Mouse (Mus musculus) erythroblast, embryonic 14.5 days (primary cell): Measurements from ENCODE around the gene Twf2. TPM values are rescaled to one million over a fixed set of nuclear protein-coding genes. Genes with fewer than 3 reads are reported as not detected.
"Not testable (repeated sequence)": the region's sequence is repeated elsewhere in the genome, so short reads cannot be mapped to it uniquely, and the experiment has no call there.

Experiments used
- H3K27me3 ChIP-seq: 2 replicates; pipeline ENCODE4 v1.6.1; 2012; ENCODE audit warnings: inconsistent platforms; ENCODE audit not compliant: control insufficient read depth
- H3K36me3 ChIP-seq: 2 replicates; pipeline ENCODE4 v1.6.1; 2012; ENCODE audit warnings: mild to moderate bottlenecking, inconsistent platforms; ENCODE audit not compliant: control insufficient read depth
- H3K4me1 ChIP-seq: 2 replicates; pipeline ENCODE4 v1.6.1; 2012; ENCODE audit warnings: inconsistent platforms; ENCODE audit not compliant: control insufficient read depth
- H3K4me3 ChIP-seq: replicated peaks from 2 replicates; pipeline ENCODE3; 2012; ENCODE audit warnings: moderate library complexity, mild to moderate bottlenecking, inconsistent platforms
- H3K9me3 ChIP-seq: 2 replicates; pipeline ENCODE4 v1.6.1; 2012; ENCODE audit warnings: low read length, inconsistent platforms, mixed read lengths; ENCODE audit not compliant: control insufficient read depth
- GATA1 ChIP-seq: IDR thresholded peaks from 2 replicates; pipeline ENCODE4 v1.6.1; 2012; ENCODE audit warnings: low read length, inconsistent platforms, mixed read lengths
- TAL1 ChIP-seq: IDR thresholded peaks from 3 replicates; pipeline ENCODE4 v1.6.1; 2012; ENCODE audit warnings: low read length, inconsistent platforms, mixed read lengths
- polyA plus RNA-seq: library from polyadenylated mRNA; stranded (reverse); fragments of >175 nt; gene quantifications from 2 replicates; pipeline ENCODE4 v1.2.3, GENCODE M21; 2012

Twf2 gene
- polyA plus RNA-seq, 1 experiment: 0.48 TPM

DNA sequence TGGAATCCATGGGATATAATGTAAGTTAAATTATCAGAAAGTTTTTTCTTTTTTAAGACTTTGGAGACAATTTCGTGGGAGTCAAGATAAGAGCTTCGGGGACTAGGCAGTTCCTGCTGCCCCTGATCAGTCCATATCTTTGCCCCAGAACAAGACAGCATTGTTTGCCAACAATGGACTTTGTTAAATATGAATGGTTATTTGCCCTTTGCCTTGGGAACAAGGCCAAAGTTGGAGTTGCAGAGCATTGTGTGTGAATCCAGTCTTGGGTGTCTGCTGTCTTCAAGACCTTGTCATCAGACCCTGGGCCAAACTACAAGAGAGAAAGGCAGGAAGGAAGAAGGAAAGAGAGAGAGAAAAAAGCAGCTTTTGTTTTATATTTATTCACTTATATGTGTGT lies 36.2 kb upstream of the Twf2 start:
- Histone ChIP-seq H3K4me3 (no peak overlapping the region), H3K9me3 (no peaks in the 10 kb centered on the region), H3K36me3 (no peaks in the 10 kb centered on the region), H3K4me1 (peaks cover 18% of the 10 kb centered on the region), H3K27me3 (peaks cover 4% of the 10 kb centered on the region)
- TF ChIP-seq TAL1: no peak
- TF ChIP-seq GATA1: no peak

DNA sequence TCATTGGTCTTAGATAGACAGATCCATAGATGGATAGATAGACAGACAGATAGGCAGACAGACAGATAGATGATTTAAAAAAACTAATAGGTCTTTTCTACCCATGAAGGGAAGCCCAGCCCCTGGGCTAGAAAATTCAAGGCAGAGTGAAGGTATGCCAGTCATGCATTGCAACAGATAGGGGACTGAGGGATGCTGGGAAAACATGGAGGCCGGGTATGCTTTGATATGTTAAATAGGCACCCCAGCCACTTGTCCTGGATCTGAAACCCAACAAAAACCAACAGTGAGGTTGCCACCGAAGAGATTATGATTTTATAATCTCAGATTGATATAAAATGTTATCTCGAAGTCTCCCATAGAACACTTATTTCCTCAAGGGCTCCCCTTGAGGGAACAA lies 35.7 kb upstream of the Twf2 start:
- Histone ChIP-seq H3K9me3 (no peaks in the 10 kb centered on the region), H3K36me3 (no peaks in the 10 kb centered on the region), H3K27me3 (peaks cover 4% of the 10 kb centered on the region), H3K4me3 (no peak overlapping the region), H3K4me1 (peaks cover 19% of the 10 kb centered on the region)
- no peak for TF ChIP-seq GATA1
- no peak for TF ChIP-seq TAL1

DNA sequence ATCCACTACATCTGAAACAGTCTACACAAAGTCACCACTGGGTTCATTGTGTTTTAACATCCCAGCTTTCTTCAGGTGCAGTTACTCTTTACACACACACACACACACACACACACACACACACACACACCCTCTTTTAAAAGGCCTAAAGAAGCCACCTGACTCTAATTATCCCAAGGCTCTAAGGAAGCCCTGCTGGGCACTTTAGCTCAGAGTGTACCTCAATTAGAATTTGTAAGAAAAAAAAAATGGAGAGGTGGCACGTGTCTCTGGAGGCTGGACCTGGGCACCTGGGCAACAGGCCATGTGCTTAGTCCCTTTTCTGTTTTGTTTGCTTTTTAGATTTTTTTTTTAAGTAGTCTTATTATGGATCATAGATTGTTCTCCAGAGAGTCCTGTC lies 35.2 kb upstream of the Twf2 start:
- Histone ChIP-seq H3K4me1 (peaks cover 21% of the 10 kb centered on the region), H3K9me3 (no peaks in the 10 kb centered on the region)

DNA sequence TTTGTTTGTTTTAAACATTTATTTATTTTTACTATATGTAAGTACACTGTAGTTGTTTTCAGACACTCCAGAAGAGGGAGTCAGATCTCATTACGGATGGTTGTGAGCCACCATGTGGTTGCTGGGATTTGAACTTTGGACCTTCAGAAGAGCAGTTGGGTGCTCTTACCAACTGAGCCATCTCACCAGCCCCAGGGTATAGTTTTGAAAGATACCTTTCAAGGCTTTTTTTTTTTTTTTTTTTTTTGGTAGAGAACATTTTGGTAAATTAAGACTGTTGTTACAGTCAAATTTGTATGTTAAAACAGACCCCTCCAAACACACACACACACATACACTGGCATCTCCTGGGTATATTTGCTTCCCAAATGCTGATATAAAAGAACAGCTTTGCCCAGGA lies 33.9 kb upstream of the Twf2 start:
- H3K27me3 ChIP-seq, H3K9me3 ChIP-seq, H3K4me3 ChIP-seq, H3K36me3 ChIP-seq: not testable (repeated sequence)
- peaks cover 32% of the 10 kb centered on the region for H3K4me1 ChIP-seq

More for the DNA sequence above, 35.2 kb upstream of the Twf2 start:
- Histone ChIP-seq H3K27me3 (peaks cover 4% of the 10 kb centered on the region), H3K4me3 (no peak overlapping the region), H3K36me3 (no peaks in the 10 kb centered on the region)
- TF ChIP-seq GATA1: no peak
- no peak for TF ChIP-seq TAL1

DNA sequence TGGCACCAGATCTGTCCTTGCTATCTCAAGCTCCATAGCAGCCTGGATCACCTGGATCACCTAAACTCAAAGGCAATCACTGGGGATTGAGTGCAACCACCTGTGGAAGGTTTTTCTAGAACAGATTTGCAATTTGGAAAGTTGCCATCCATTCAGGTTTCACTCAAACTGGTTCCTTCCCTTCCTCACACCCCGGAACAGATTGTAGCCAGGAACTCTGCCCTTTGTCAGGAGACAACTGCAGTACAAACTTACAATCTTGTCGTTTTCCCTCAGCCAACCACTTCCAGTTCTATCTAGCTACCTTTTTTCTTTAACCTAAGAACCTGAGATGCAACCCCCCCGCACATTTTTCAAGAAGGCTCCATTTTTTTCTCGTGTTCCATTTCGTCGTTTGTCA lies 33.0 kb upstream of the Twf2 start:
- no peak overlapping the region for H3K4me3 ChIP-seq
- peaks cover 38% of the 10 kb centered on the region for H3K4me1 ChIP-seq
- TF ChIP-seq TAL1: no peak
- no peak for TF ChIP-seq GATA1
- H3K36me3 ChIP-seq: peaks cover 15% of the 10 kb centered on the region
- no peaks in the 10 kb centered on the region; the same call in 1 of the 2 replicates for H3K27me3 ChIP-seq
- no peaks in the 10 kb centered on the region for H3K9me3 ChIP-seq

DNA sequence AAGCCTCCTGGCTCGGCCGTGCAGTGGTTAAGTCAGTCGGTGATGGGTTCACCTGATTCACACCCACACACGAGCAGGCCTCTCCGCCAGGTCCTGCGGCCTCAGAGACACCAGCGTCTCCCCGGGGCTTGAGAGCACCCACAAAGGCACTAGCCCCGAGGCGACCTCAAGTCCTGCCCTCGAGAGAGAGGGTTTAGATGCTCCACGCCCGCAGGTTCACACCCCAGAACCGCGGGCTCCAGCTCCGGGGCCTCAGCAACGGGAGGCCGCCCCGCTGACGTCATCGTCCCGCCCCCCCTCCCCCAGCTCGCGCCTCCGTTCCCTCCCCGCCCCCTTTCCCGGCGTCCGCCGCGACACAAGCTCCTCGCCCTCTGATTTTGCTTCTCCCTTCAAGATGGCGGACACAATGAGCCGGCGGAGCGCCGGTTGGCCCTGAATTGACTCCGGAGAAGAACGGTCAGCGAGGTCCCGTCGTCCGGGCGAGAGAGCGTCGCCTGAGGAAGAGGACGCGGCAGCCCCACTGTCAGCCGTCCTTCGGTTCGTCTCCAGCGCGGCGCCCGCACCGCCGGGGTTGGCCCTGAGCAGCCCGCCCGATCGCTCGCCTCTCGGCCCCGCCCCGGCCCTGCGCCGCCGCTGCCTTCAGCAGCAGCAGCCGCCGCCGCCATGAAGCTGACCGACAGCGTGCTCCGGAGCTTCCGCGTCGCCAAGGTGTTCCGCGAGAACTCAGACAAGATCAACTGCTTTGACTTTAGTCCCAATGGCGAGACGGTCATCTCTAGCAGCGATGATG lies 32.2 kb upstream of the Twf2 start, which contains the start of gene Wdr82:
Gene Wdr82 (plus strand): TSS at position 373 of the 790 bp plus-strand sequence.
- Histone ChIP-seq H3K9me3 (no peaks in the 10 kb centered on the region), H3K36me3 (peaks cover 19% of the 10 kb centered on the region), H3K27me3 (no peaks in the 10 kb centered on the region), H3K4me1 (peaks cover 42% of the 10 kb centered on the region), H3K4me3 (peak within 1 kb of the TSS; percentile 95)
- no peak for TF ChIP-seq TAL1
- no peak for TF ChIP-seq GATA1

DNA sequence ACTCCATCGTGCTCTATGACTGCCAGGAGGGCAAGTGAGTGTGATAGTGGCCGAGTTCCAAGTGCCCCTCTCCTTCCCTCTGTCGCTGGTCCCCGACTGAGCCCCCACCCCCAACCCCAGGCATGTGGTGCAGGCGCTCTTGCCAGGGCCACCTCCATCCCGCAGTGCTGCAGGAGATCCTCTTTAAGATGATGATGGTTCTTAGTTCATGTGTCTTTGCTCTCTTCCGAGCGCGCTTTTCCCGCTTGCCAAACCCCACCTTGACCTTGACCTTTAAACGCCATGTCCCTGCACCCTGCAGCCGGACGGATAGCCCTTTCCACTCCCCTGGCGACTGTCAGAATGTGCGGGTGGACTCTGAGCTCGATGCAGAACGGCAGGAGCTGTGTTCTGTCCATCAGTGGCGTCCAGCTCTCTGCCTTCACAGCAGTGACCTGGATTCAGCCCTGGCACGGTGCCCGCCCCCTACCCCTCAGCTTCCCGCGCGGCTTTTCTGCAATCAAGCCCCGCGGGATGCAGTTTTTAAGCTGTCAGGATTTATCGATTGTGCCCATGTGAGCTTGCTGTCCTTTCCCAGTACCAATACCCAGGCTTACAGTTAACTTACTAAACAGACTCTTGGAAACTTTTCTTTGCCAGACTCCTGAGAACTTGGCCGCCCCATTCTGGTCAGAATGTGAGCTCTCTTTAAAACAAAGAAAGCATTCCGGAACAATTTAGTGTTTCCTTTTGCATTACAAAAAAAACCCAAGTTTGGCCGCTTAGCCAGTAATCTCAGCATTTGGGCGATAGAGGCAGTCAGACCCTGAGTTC lies 31.4 kb upstream of the Twf2 start:
- Histone ChIP-seq H3K4me3 (peak overlapping the region; percentile 95), H3K9me3 (no peaks in the 10 kb centered on the region), H3K4me1 (peaks cover 43% of the 10 kb centered on the region), H3K36me3 (peaks cover 27% of the 10 kb centered on the region), H3K27me3 (no peaks in the 10 kb centered on the region)
- TF ChIP-seq TAL1 (no peak), GATA1 (no peak)

DNA sequence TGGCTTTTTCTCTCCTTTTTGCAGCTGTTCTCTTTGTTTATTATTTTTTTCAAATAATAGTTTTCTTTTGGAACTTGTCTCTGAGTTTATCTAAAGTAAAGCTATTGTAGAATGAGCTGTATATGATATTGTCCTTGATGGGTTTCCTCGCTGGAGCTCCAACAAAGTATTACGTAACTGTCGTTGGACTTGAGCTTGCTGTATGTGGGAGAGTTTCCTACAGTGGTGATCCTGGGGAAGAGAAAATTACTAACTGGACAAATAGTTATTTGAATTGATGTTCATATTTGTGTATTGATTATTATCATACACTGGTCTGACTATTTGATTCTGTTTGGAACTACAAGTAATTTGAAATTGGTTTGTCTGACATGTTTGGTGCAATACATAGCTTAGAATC lies 30.4 kb upstream of the Twf2 start:
- Histone ChIP-seq H3K4me3 (peak overlapping the region; percentile 95), H3K4me1 (peaks cover 43% of the 10 kb centered on the region), H3K36me3 (peaks cover 37% of the 10 kb centered on the region), H3K27me3 (no peaks in the 10 kb centered on the region), H3K9me3 (no peaks in the 10 kb centered on the region)
- TF ChIP-seq GATA1 (no peak), TAL1 (no peak)

DNA sequence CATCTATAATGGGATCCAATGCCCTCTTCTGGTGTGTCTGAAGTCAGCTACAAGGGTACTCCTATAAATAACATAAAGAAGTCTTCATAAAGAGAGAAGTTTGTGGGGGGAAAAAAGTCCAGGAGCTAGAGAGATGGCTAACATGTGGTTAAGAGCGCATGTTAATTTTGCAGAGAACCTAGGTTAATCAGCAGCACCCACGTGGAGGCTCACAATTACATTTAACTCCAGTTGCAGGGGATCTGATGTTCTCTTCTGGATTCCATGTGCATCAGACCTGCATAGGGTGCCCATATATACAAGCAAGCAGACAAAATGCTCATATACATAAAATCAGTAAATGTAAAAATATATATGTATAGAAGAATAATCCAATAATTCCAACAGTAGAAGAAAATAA lies 29.5 kb upstream of the Twf2 start:
- Histone ChIP-seq H3K4me1 (peaks cover 43% of the 10 kb centered on the region), H3K9me3 (no peaks in the 10 kb centered on the region), H3K27me3 (no peaks in the 10 kb centered on the region), H3K4me3 (peak overlapping the region; percentile 95), H3K36me3 (peaks cover 45% of the 10 kb centered on the region)
- TF ChIP-seq TAL1 (no peak), GATA1 (no peak)
